Mouse (Mus musculus) lung, adult 18-20 months (tissue): Measurements from ENCODE around the gene 9530077C05Rik.

Experiments used
- DNase-seq, 2 experiments: peaks; one replicate each; pipeline ENCODE4 v3.0.0; 2022; ENCODE audit warnings: mixed read lengths in 2 of 2

The 9530077C05Rik gene

DNA sequence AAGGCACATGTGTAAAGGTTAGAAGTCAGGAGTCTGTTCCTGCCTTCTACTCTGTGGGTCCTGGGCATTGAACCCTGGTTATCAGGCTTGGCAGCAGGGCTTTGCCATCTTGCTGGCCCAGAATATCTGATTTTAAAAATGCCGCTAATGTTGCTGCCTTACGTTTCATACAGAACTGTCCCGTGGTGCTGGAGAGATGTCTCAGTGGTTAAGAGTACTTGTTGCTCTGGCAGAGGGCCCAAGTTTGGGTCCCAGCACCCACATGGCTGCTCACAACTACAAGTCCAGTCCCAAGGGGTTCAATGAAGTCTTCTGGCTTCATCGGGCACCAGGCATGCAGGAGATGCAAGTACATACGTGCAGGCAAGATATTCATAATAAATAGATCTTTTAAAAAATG, 54.9 kb downstream of the 9530077C05Rik start:
- DNase-seq, result no peak

DNA sequence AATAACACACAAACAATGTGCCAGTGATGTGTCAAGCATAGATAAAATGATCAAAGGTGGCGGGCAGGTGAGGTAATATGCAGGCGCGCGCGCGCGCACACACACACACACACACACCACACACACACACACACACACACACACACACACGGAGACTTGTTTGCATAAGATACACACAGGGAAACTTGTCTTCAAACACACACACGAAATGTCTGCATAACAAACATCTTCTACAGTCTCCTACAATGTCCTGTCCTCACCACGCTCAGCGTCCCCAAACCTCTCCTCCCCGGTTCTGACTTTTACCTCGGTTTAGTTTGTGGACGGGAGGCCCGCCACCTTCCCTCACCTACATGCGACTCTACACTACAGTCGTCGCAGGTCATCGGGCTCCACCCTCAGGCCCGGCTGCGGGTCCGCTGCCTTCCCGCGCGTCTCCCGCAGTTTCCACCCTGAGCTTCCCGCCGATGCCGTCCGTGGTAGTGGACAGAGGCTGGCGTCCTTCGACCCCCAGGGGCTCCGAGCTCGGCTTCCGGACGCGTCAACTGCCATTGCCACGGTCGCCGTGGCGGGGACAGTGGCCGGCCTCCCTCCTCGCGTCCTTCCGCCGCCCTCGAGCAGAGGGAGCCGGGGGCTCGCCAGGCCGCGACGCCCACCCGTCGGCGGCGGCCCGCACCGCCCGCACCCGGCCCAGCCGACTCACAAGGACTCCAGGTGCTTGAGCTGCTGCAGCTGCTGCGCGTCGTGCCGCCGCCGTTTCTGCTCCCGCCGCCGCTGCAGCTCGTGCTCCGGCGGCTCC, 56.3 kb downstream of the 9530077C05Rik start:
- peak; percentile 24 to 33 for DNase-seq

DNA sequence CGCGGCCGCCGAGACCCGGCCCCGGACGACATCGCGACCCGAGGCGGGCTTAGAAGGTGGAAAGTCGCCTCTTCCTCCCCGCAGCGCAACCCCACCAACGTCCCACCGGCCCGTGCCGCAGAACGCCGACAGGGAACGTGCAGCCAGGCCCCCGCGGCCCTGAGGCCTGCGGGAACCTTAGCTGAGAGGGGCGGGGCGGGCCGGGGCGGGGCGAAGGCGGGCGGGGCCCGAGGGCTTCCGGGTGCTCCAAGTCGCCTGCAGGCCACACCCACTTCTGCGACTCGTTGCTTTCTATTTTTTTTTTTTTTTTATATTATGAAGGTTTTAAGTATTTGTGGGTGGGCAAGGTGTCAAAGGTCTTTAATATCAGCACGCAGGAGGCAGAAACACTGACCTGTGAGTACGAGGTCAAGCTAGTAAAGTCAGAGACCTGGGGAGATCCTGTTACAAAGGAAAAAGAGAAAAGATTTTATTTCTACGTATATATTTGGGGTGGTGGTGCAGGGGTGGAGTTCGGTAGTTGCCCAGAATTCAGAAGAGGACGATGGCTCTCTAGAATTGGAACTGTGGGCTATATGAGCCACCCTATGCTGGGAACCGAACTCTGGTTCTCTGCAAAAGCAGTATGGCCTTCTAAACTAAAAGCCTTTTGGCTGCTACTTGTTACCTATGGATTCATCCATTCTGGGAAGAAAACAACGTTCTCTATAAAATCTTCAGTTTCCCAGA, 57.0 kb downstream of the 9530077C05Rik start:
- DNase-seq, result peak; percentile 55 to 64

DNA sequence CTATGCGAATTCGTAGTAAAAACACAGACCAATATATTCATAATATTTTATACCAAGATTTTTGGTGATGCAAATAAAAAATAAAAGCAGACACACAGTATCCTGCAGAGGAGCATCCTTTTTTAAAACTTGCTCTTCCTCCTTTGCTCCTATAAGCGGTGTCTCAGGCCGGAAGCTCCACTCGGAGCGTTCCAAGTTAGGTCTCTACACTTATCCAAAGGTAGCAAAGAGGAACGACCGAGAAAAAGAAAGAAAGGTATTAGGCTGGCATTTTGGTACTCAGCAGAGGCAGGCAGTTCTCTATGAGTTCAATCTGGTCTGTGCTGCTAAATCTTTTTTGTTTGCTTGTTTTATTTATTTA, 57.6 kb downstream of the 9530077C05Rik start:
- no peak for DNase-seq

DNA sequence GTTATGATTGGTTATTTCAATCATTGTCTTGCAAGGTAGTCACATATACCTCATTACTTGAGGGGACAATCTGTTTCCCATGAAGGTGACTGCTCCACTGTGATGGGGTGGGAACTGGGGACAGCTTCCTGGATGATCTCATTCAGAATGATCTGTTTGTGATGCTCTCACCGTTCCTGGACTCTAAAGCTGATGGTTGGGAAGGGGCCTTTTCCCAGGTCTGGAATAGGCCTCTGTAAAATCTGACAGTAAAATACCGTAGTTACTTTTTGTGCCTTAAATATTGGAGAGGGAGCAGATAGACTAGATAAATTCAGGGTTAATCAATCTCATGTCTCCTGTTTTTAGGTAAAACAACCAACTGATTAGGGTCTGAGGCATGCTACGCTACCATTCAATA, 58.3 kb downstream of the 9530077C05Rik start, which contains the start of gene Rp9:
Gene Rp9, minus strand, starts transcription at position 101 of the 400 bp plus-strand sequence.
- no peak for DNase-seq

DNA sequence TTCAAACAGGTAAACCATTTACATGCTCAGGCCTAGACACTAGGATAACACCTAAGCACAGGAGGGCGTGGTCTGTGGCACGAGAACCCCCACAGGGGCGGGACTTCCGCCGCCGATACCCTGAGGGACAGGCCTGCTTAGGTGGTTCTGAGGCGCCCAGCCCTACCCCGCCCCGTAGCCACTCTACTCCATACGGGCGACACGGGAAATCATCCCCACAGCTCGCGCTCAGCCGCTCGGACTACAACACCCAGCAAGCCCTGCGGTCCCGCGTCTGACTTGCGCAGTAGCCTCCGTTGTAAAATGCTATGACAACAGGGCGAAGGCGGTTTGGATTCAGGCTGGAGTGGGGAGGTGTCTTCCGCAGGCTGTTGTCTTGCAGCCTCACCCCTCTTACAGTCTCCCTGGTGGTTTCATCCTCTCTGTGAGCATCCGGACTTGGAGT, 64.1 kb downstream of the 9530077C05Rik start, which contains the start of gene Bbs9:
Gene Bbs9, plus strand, starts transcription at position 292 of the 445 bp plus-strand sequence.
- DNase-seq, result peak; percentile 95 to 96

DNA sequence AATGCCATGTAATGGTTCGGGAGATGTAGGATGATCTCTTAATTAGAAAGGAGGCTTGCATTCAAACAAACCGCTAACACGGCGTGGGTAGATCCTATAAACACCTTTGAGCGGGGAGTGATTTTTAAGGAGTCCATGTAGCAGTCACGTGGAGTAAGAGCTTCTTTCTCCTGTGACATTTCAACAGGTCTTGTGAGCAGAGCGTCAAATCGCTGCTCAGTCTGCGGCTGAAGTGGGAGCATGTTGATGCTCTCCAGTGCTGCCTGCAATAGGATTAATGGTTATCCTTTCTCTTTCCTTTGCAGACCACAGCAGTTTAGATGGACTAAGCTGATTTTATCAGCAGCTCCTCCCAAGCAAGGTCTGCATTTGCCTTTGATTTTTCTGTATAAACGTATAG, 65.0 kb downstream of the 9530077C05Rik start:
- DNase-seq, result no peak

DNA sequence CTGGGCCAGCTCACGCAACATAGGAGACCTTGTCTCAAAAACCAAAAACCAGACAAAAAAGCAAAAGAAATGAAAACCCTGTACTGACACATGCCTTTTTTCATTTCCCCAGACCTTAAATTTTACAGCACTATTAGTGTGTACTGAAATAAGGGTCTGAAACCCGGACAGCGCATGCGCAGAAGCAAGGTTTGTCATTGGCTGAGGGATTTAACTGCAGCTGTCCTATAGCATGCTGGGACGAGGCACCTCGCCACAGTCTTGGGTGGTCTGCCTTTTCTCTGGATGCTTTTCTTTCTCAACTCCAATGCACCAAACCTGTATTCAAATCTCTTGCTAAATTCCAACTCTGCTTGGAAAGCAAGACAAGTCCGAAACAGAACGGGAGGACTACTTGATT, 67.6 kb downstream of the 9530077C05Rik start:
- DNase-seq, result no peak

DNA sequence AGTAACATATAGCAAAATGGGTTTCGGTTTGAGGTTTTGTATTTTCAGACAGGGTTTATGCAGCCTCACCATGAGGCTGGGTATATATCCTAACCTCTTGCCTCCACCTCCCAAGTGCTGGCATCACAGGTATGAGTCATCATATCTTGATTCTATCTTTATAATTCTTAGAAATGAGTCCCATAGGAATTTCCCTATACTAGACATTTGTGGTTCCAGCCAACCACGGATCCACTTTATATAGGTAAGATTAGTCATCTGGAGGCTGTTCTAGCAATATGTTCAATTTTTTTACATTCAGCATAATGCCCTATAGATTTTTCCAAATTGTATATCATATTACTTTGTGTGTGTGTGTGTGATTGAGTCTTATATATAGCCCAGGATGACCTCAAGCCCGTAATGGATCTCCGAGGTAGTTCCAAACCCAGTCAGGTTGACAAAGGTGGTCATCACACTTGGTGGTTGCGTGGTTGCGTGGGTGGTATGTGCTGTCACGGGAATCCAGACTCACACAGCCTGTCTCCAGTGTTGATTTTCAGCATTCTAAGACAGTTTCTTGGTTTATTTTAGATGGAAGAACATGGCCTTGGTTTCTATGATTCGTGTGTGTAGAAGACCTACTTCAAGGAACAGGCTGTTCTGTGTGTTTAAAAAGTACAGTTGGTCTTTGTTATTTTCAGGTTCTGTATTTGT, 72.7 kb downstream of the 9530077C05Rik start:
- no peak for DNase-seq

DNA sequence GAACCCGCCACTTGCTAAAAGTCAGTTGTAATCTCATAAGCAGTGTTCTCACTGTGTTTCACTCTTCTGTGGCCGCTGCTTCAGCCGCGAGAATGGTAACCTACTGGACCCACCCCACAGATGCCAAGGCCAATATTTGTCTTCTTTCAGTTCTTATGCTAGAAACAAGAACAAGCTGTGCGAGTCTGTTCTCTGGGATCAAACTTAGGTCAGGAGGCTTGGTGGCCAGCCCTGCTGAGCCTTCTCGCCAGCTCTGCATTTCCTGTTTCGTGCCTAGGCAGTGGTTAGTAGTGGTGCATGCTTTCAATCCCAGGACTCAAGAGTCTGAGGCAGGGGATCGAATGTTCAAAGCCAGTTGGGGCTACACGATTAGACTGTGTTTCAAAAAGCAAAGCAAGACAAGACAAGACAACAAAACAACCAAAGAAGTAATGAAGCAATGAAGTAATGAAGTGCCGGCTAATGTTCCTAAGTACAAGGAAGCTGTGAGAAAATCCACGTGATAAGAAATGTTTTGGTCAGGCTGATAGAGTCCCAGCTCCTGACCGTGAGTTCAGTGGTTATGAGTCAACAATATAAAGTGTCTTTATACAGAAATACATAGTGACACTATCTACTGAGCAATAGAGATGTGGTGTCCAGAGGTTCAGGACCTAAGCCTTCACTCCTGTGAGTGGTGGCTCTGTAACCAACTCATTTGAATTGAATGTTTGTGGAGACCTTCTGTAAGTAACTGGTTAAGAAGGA, 73.4 kb downstream of the 9530077C05Rik start:
- DNase-seq, result peak; percentile 46 to 69

DNA sequence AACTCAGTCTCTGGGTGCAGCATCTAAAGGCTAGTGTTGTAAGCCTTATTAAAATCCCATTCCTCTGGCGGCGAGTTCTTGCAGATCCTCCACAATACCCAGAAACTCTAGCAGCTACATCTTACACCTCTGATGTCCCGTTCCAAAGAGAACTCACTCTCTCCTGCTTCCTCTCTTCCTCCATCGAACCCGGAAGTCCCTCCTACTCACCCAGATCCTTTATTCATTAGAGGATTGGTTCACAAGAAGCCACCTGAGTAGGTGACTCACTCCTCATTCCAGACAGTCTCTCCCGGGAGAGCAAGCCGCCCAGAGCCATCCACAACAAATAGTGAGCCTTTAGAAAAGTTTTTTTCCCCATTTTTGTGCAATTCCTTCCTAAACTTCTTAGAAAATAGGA, 74.9 kb downstream of the 9530077C05Rik start:
- DNase-seq, result no peak

DNA sequence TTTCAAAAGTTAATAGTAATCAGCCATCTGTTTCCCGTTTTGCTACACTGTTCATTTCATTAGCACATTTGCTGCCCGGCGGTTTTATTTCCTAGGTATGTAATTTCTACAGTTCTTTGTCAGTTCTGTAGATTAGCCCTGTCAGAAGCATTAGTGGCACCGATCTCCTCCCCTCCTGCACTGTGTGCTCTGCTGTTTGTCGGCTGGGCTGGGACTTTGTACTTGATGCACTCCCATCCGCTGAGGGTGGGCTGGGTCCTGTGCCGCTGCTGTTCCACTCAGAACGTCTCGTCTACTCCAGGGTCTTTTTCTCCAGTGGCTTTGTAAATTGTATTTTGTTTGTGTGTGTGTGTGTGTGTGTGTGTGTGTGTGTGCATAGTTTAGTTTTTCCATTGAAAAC, 77.7 kb downstream of the 9530077C05Rik start:
- DNase-seq, result no peak
